Mouse (Mus musculus): ENCODE measurements around the gene Tmppe.
"Not testable (repeated sequence)": the region's sequence is repeated elsewhere in the genome, so short reads cannot be mapped to it uniquely, and the experiment has no call there.

Gene Tmppe

DNA sequence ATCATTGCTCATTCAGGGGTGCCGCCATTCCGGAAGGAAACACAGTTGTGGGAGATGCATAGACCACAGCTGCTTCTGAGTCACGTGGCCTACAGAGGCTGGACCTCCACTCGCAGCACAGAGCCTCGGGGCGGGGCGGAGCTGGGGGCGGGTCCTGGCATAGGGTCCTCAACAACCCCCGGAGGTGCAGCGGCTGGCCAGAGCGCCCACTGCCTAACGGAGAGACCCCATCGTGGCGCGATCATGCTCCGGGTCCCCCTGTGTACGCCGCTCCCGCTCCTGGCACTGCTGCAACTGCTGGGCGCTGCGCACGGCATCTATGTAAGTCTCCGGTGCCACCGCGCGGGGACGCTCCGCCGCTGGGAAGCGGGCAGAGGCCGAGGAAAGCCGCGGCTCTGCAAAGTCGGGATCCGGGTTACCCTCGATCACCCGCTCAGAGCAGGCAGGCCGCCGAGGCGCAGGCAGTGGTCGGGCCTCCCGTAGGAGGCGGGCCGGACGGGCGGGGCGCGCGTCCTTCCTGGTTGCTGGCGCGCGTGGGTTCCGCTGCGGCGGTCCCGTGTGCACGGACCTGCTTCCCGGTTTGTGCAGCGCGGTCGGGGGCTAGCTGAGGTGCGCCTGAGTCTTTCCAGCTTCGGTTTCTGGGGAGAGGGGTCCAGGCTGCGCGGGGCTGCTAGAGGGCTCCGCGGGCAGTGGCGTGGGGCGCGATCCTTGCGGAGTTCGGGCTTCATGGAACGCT, at the start of gene Tmppe, which contains the start of gene Glb1:
Gene Tmppe, plus strand, starts transcription at position 157 of the 736 bp plus-strand sequence.
Gene Glb1, plus strand, starts transcription at position 128 of the 736 bp plus-strand sequence.
- DNase-seq, result peak; percentile 66

DNA sequence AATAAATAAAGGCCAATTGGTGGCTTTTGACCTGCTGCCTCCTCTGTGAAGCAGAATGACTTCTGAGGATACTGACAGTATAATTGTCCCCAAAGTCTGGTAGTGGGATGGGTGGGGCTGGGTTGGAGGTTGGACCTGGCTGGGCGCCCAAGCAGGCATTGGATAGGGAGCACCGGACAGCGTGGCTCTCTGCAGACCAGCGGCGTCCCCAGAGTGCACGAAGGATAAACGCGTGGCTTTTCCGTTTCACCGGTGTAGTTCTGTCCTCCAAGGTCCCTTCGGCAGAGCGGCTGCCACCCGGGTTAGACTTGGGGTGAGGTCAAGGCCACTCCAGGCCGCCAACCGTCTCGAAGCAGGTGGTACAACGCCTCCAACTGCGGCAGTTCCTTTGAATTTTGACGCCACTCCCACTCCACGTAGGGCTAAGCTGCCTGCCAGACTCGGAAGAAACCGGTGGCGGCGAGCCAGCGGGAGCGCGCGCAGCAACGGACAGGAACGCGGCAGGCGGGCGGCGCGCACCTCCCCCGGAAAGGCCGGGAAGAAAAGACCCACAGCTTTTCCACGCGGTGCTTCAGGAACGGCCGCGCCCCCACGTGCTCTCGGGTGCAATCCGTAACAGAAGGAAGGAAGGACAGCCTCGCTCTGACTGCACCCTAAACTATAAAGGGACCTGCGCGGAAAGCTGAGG, 33.0 kb upstream of the Tmppe start:
- DNase-seq, result peak; percentile 33

DNA sequence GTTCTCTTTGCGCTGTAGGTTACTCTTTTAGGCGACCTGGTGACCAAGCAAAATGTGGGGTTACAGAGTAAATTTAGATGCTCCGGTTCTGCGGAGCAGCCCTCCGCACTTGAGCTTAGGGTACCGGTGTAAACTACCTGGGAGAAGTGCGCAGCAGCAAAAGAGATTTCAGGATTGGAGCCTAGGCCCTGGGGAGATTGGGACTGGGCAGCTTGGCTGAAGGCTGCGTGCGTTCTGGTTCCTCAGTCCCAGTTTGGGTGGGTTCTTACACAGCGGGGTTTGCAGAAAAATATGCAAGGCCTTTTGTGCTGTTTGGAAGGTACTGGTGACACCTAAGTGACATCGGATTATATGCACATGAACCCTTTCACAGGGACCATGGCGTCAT, 32.4 kb upstream of the Tmppe start:
- no peak for DNase-seq

DNA sequence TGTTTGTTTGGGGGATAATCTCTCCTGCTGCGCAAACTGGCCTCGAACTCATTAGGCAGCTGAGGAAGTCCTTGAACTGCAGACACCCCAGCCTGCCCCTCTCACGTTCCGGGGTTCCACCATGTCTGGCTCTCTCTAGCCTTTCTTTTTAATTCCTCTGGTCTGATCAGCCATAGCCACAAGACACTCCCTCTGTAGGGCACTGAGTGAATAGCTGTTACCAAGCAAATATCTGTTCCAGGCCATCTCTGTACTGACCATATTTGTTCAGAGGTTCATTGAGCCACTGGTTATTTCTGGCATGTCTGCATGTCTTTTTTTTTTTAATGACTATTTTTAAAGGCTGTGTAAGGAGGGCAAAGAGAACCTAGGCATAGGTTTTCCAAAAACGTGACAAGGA, 31.5 kb upstream of the Tmppe start:
- DNase-seq, result not testable (repeated sequence)

DNA sequence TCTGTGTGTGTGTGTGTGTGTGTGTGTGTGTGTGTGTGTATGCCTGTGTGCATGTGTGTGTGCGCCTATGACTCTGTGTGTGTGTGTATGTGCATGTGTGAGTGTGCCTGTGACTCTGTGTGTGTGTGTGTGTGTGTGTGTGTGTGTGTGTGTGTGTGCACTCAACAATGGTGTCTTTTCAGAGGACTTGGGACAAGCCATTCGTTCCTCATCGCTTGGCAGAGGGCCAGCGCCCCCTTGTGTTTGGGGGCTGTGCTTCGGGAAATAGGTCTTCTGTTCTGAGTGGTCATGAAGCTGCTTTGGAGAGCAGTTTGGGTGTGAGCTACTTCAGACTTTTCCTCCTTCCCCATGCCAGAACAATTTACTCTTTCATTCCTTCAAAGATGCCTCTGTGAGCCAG, 29.2 kb upstream of the Tmppe start:
- DNase-seq, result not testable (repeated sequence)

DNA sequence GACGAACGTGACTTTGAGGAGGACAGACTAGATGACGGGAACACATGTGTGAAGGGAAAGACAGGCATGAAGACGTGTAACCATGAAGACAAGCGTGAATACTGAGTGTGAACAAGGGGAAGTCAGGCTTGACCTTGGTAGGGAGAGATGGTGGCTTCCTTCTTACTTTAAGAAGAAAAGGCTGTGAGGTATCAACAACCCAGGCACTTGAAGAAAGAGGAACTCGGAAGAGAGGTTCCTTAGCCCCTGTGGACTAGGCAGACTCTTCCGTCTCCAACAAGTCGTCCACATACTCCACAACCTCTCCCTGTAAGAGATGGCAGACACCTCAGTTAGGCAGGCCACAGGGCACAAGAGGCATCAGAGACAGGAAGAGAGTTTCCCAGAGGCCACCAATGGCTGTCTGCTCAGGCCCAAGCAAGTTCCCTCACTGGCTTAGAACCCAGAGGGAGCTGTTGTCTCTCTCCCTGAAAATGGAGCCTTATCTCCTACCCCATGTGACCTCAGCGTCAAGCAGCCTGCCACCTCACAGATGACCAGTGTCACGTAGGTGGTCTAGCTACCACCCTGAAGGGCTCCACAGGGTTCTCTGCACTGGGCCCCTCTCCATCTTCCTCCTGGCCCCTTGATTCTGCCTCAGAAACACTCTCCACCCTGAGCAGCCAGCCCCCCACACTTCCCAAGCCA, 25.5 kb upstream of the Tmppe start:
- DNase-seq, result no peak

DNA sequence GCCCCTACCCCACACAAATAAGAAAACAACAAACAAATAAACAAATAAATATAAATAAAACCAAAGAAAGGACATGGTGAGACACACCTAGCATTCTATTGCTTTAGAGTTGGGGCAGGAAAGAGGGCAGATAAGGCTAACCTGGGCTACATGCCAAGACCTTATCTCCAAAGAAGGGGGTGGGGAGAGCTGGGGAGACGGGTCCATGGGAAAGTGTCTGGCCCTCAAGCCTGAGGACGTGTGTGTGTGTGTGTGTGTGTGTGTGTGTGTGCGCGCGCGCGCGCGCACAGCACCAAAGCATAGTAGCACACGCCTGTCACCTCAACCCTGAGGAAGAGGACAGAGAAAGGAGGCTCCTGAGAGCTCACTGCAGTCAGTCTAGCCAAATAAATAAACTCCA, 23.7 kb upstream of the Tmppe start:
- no peak for DNase-seq

DNA sequence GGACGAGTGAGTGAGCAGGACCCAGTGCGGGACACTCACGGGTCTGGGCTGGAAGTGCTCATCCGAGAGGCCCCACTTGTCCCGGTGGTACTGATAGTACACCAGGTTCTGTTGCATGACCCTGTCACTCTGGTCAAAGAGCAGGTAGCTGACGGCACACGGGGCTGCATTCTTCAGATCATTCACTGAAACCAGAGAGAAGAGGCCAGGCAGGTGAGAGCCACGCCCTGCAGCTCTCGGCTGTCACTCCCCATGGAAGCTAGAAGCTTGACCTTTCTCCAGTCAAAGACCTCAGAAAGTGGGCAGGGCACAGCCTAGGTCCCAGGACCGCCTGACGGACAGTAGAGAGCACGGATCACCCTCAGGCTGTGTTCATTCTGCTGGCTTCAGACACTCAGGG, 21.0 kb upstream of the Tmppe start:
- no peak for DNase-seq

DNA sequence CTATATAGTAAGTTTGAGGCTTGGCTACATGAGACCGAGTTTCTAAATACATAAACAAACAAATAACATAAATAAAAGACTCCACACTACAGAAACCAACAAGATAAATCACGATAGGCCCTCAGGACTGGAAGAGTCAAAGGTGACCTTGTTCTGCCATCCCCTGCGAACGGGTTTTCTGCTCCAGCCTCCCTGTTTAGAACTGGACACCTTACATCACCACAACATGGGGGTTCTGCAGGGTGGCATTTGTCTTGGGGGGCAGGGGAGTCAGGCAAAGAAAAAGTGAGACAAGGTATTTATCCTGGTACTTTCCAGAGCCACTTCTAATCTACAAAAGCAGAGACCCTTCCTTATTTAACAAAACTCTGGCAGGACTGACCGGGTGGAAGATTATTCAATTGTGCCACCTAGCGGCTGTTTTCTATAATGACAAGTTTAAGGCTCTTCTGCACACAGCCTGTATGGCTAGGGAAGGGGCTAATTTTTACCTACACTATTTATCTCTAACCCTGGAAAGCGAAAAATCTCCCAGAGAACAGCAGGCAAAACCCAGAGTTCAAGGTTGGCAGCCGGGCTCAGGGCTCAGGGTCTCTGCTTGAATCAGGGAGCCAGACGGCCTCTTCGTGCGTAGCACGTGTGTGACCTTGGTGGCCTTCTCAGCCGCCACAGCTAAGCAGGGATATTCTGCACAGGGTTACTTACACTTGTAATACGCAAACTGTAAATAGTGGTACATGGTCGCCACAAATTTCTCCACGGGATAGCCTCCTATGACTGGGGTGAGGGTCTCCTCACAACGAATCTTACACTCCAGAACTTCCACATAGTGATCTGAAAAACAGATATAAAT, 19.8 kb upstream of the Tmppe start:
- DNase-seq, result peak; percentile 20

DNA sequence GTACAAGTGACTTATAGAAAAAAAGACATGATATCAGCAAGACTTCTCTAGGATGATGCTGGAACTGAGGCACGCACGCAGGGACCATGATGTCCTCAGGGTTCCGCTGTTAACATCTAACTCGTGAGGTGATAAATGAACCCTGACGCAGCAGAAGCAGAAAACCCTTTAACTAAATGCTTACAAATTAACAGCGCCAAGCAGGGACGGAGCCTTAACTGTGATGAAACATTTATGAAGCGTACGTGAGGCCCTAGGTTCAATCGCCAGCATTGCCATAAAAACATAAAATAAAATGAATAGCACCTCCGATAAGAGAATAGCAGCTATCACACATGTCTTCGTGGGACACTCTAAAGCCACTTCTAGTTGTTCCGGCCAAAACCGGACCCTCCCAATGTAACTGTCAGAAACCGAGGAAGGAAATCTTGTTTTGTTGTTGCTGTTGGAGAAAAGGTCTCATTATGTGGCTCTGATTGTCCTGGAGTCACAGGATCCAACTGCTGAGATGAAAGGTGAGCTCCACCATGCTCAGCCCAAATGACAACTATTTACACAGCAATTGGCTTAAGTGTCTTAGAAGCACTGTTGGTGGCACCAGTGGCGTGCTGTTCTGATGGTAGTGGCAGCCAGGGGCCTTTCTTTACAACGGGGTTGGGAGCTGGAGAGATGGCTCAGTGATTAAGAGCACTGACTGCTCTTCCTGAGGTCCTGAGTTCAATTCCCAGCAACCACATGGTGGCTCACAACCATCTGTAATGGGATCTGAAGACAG, 17.8 kb upstream of the Tmppe start:
- no peak for DNase-seq

DNA sequence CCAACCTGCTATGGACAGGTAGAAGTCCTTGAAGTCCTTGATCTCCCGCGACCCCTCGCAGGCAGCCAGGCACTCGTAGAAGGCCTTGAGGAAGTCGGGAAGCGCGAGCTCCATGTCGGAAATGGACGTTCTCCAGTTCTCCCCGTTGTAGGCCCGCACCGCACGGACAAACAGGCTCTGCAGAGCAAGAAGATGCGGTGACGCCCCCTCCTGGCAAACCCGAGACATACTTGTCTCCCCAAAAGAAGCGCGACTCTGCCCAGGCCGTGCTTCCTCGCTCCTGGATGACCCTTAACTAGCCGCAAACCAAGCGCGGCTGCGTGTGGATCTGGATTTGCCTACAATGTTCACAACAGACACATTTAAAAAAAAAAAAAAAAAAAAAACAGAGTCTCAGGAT, 16.2 kb upstream of the Tmppe start:
- no peak for DNase-seq

DNA sequence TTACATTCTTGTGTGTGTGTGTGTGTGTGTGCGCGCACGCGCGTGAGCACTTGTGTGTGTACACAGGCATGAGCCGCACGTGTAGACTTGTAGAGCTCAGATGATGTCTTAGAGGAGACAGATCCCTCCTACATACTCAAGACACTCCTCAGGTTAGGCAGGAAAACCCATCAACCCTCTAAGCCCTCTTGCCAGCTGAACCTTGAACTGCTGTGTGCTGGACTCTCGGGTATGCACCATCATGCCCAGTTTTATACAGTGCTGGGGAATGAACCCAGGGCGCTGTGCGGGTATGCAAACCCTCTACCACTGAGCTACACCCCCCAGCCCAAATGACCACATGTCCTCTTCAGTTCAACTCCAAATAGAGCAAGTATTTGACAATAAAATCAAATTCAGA, 15.7 kb upstream of the Tmppe start:
- no peak for DNase-seq

DNA sequence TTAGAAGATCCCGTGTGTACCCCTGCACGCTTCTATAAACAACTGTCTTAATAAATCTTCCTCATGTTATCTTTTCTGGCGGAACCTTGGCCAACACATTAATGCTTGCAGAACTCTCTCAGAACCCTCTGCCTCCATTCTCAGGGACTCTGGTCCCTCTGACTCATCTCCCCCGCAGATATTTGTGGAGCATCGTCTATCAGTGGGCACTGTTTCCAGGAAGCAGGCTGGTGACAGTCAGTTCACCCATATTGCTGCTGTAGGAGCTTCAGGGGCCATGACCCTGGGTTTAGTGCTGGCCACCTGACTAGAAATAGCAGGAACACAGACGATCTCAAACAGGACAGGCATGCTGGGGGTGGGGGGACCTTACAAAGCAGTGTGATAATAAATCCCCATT, 13.8 kb upstream of the Tmppe start:
- DNase-seq, result no peak

DNA sequence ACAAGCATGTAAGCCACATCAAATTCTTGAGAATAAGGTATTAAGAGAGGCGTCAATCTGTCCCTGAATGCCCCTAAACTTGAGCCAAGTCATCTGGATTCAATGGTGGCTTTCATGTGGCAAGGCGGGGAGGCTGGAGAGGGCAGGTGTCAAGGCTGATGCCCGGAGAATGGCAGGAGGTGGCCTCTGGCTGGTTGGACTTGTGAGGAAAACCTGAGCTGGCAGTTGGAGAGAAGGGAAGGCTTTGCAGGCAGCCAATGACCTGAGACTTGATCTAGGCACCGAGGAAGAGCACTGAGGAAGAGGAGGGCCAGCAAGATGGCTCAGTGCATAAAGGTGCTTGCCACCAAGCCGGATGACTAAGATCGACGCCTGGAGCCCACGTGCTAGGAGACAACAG, 12.6 kb upstream of the Tmppe start:
- no peak for DNase-seq

DNA sequence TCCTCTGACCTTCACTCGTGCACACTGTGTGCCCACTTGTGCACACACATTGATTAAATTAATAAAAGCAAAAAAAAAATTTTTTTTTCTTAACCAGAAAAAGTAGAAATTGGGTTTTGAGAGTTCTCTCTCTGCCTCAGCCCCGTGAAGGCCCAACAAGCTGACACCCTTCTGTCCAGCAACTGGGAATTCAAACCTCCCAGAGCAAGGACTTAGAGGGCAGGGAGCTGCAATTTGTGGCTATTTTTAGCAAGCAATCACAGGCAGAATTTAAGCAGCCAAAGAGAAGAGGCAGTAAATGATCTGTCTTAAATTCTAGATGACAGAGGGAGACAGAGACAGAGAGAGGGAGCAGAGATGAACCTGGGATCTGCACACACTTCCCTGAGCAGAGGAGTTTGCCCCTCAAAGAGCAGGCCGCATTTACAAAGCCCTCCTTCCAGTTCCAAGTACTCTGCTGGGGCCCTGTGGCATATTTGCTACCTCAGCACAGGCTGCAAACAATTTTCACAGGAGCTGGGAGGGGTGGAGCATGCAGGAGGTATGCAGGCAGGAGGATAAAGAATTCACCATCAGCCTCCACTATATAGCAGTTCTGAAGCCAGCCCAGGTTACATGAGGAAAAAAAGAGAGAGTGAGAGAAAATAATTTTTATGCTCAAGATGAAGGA, 12.1 kb upstream of the Tmppe start:
- no peak for DNase-seq

DNA sequence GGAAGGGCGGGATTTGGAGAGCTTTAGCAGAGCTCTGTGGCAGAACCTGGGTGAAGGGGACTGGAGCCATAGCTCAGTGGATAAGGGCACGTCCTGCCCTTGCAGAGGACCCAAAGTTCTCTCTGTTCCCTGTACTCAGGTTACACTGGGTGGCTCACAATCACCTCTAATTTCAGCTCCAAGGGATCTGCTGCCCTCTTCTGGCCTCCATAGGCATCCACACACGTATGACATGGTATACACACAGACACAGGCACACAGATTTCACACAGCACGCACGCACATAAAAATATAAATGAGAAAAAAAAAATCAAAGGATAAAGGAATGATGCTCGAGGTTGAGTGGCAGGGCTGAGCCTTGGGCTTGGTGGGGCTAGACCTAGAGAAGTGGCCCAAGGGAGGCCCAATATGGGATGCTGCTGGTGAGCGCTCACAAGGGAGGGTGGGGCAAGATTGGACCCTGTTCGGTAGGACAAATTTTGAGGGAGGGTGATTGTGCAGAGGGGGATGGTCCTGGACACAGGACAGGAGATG, 11.5 kb upstream of the Tmppe start:
- DNase-seq, result no peak

DNA sequence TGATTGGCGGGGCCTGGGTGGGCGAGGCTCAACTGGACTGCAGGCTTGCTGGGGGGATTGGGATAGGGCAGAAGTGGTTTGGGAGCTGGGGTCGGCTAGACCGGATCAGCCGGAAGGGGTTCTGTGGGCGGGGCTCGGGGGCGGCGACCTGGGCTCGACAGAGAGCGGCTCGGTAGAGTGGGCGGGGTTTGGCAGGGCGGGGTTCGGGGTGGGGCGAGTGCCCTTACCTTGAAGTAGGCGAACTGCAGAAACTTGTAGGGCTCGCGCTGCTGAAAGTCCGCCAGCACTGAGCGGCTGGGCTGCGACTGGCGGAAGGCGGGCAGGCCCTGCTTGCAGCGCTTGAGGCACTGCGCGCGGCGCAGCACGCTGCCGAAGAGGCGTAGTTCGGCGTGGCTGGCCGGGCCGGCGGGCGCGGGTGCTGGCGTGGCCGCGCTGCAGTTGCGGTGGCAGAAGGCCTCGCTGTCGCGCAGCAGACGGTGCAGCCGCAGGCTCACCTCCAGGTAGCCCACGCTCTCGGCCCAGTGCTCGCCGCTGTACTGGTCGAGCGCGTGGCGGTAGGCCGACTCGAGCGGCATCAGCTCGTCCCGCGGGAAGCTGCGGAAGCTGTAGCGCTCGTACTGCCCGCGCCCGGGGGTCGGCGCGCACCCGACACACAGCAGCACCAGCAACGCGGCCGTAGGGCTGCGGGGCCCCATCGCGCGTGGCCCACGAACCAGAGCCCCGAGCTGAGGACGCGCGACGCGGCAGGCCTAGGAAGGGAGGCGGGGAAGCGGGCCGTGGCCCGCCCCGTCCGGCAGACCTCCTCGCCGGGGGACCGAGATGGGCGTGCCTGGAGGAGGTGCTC, 10.8 kb upstream of the Tmppe start, which contains the start of gene Crtap:
Gene Crtap, minus strand, starts transcription at position 771 of the 844 bp plus-strand sequence.
- peak; percentile 40 for DNase-seq

DNA sequence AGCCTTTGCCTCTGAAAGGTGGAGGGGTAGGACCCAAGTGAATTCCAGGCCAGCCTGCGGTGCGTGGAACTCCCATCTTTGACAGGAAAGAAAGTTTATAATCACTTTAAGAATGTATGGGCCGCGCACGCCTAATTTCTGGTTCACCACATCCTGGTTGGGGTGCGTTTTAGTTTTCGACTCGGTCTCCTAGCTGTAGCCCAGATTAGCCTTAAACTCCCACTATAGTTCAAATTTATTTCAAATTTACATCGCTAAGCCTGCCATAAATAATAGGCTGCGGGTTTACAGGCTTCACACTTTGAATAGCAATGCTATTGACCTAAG, 10.2 kb upstream of the Tmppe start:
- DNase-seq, result no peak

DNA sequence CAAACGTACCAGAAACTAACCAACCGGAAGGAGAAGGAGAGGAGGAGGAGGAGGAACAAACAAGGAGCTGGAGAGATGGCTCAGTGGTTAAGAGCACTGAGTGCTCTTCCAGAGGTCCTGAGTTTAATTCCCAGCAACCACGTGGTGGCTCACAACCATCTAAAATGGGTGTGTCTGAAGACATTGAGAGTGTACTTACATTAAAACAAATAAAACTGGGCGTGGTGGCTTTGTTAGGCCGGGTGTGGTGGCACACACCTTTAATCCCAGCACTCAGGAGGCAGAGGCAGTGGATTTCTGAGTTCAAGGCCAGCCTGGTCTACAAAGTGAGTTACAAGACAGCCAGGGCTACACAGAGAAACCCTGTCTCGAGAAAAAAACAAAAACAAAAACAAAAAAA, 6.8 kb upstream of the Tmppe start:
- not testable (repeated sequence) for DNase-seq

DNA sequence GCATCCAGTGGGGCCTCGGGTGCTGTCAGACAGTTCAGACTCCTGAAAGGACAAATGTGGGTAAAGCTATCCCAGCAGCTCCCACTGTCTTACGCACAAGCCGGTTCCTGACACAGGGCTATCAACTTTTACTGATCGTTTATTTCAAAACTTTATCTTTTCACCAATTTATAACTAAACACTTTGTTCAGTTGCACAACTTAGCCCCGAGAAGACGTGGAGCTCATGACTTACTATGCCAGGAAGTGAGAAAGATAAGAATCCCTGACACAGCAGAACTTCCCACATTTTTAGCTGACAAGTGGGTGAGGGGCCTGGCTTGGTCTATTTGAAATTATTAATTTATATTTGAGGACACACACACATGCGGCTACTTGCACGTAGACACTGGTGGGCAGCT, 6.2 kb upstream of the Tmppe start:
- DNase-seq, result no peak
